Mouse (Mus musculus): ENCODE results near the gene Zfp467. TPM values are rescaled to one million over a fixed set of nuclear protein-coding genes. Genes with fewer than 3 reads are reported as not detected.

Gene Zfp467
- polyA plus RNA-seq, 1 experiment from 2014 or later = 10.1 TPM

GRCm38 (mm10) chr6:48395105-48396007 is 50.3 kb downstream of the Zfp467 start, which contains the start of gene Krba1:
Gene Krba1, plus strand, starts transcription at chr6:48395586.
- peak within 1 kb of the TSS; percentile 88 for H3K4me3 ChIP-seq
- peak within 1 kb of the TSS; percentile 93 for H3K27ac ChIP-seq (replicated peaks)
- no peaks in the 10 kb centered on the region for H3K9me3 ChIP-seq (replicated peaks)
- no peaks in the 10 kb centered on the region for H3K36me3 ChIP-seq
- 2% methylated on average over 65 of the region's 65 CpGs for WGBS
- DNase-seq (ENCODE audit: low spot score) = peak; percentile 85
- no peaks in the 10 kb centered on the region for H3K27me3 ChIP-seq (ENCODE audit: low read depth, poor library complexity, severe bottlenecking)
- H3K4me1 ChIP-seq = peaks cover 26% of the 10 kb centered on the region

- Histone ChIP-seq H3K27me3 (ENCODE audit: low read depth, poor library complexity, severe bottlenecking) (no peaks in the 10 kb centered on the region), H3K27ac (replicated peaks) (no peak overlapping the region), H3K4me1 (peaks cover 26% of the 10 kb centered on the region), H3K36me3 (no peaks in the 10 kb centered on the region), H3K4me3 (no peak overlapping the region), H3K9me3 (replicated peaks) (no peaks in the 10 kb centered on the region)
- no peak for DNase-seq (ENCODE audit: low spot score)
Observed at GRCm38 (mm10) chr6:48393811-48394210, 51.8 kb downstream of the Zfp467 start.

- whole genome bisulfite sequencing = 74% methylated on average over 3 of the region's 3 CpGs
- H3K4me1 ChIP-seq = no peaks in the 10 kb centered on the region
Observed at GRCm38 (mm10) chr6:48388221-48388620, 57.4 kb downstream of the Zfp467 start.

More at GRCm38 (mm10) chr6:48388221-48388620, 57.4 kb downstream of the Zfp467 start:
- Histone ChIP-seq H3K27me3 (ENCODE audit: low read depth, poor library complexity, severe bottlenecking) (no peaks in the 10 kb centered on the region), H3K36me3 (no peaks in the 10 kb centered on the region), H3K27ac (replicated peaks) (no peak overlapping the region), H3K9me3 (replicated peaks) (peaks cover 7% of the 10 kb centered on the region; the same call in 1 of the 2 replicates), H3K4me3 (no peak overlapping the region)
- no peak for DNase-seq (ENCODE audit: low spot score)

Small RNA genes lying within 50 kb of the gene (microRNA-seq; reads per million reads assigned to microRNA genes)
- gene Gm24325 = not detected

Other genes starting within 250 kb of the Zfp467 start
- gene Krba1, start 50.2 kb downstream of the Zfp467 start, polyA plus RNA-seq (2016; fragmentation: Nextera tagmentation; extraction: Ambion mirVana) = 20.4 and 24.4 TPM in 2 replicates
- gene Sspo, start 2.4 kb upstream of the Zfp467 start, polyA plus RNA-seq (2016; fragmentation: Nextera tagmentation; extraction: Ambion mirVana) = 0.07 and 0.21 TPM in 2 replicates
- 59.0 and 71.9 TPM in 2 replicates for gene Atp6v0e2, start 91.8 kb upstream of the Zfp467 start, polyA plus RNA-seq (2016; fragmentation: Nextera tagmentation; extraction: Ambion mirVana)
- 17.1 and 21.8 TPM in 2 replicates for gene Lrrc61, start 109.0 kb upstream of the Zfp467 start, polyA plus RNA-seq (2016; fragmentation: Nextera tagmentation; extraction: Ambion mirVana)
- gene Rarres2, start 127.0 kb upstream of the Zfp467 start, polyA plus RNA-seq (2016; fragmentation: Nextera tagmentation; extraction: Ambion mirVana) = 0.51 and 1.3 TPM in 2 replicates
- not detected in 2 replicates for gene Gm45021, start 143.8 kb upstream of the Zfp467 start, polyA plus RNA-seq (2016; fragmentation: Nextera tagmentation; extraction: Ambion mirVana)
- gene Repin1, start 148.1 kb upstream of the Zfp467 start, polyA plus RNA-seq (2016; fragmentation: Nextera tagmentation; extraction: Ambion mirVana) = 58.9 and 59.4 TPM in 2 replicates
- gene Gm44965, start 148.1 kb upstream of the Zfp467 start, polyA plus RNA-seq (2016; fragmentation: Nextera tagmentation; extraction: Ambion mirVana) = 0.39 and 0.50 TPM in 2 replicates
- gene Zfp775, start 156.2 kb upstream of the Zfp467 start, polyA plus RNA-seq (2016; fragmentation: Nextera tagmentation; extraction: Ambion mirVana) = 10.3 and 11.4 TPM in 2 replicates
- gene AI854703, start 180.9 kb upstream of the Zfp467 start, polyA plus RNA-seq (2016; fragmentation: Nextera tagmentation; extraction: Ambion mirVana) = 0.89 TPM in 2 replicates
- 0.44 and 0.82 TPM in 2 replicates for gene Gimap8, start 201.4 kb upstream of the Zfp467 start, polyA plus RNA-seq (2016; fragmentation: Nextera tagmentation; extraction: Ambion mirVana)
- gene Gimap9, start 230.3 kb upstream of the Zfp467 start, polyA plus RNA-seq (2016; fragmentation: Nextera tagmentation; extraction: Ambion mirVana) = 2.6 and 3.9 TPM in 2 replicates
- gene Gimap4, start 238.7 kb upstream of the Zfp467 start, polyA plus RNA-seq (2016; fragmentation: Nextera tagmentation; extraction: Ambion mirVana) = 5.2 and 5.6 TPM in 2 replicates